Mouse (Mus musculus): ENCODE measurements around the gene Mat2a.
"Not testable (repeated sequence)": the region's sequence is repeated elsewhere in the genome, so short reads cannot be mapped to it uniquely, and the experiment has no call there.

Mat2a gene

DNA sequence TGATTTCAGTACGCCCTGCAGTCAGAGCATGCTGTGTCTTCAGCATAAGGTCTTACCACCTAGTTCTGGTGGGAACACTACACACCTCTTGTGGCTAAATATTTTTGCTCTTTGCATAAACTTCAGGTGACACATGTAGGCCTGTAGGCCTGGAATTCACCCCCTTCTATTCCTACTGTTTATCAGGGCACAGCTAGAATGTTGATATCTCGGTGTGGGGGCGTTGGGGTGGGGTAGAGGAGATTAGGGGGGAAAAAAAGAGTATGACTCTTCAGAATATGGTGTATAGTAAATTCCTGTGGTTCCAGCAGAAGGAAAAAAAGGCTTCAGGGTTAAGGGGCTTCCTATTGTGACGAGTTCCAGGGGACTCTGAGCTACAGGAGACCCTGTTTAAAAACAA is 17.2 kb upstream of the Mat2a start:
- no peak for DNase-seq (ENCODE audit: low spot score in 2 of 2)

DNA sequence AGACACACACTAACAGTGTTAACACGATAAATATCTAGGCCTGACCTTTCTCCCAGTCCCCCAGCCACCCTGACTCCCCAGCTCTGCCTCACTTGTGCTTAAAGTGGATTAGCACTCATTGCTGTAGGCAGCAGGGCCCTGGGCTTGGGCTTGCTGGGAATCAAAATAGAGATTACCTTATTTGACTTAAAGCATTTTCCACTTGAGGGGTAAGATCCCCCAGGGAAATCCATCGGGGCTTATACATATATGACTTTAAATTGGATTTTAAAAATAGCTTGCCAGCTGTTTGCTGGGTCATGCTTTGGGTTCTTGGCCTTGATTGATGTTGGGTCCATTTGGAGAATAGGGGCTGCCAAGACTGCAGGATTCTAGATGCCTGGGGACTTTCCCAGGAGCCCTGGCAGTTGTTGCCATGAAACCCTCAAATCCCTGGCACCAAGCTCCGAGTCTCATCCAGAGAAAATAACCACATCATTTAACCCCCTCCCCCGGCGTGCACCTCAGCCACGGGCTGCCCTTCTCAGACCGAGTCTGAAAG is 15.5 kb upstream of the Mat2a start:
- DNase-seq (ENCODE audit: low spot score in 2 of 2): no peak

DNA sequence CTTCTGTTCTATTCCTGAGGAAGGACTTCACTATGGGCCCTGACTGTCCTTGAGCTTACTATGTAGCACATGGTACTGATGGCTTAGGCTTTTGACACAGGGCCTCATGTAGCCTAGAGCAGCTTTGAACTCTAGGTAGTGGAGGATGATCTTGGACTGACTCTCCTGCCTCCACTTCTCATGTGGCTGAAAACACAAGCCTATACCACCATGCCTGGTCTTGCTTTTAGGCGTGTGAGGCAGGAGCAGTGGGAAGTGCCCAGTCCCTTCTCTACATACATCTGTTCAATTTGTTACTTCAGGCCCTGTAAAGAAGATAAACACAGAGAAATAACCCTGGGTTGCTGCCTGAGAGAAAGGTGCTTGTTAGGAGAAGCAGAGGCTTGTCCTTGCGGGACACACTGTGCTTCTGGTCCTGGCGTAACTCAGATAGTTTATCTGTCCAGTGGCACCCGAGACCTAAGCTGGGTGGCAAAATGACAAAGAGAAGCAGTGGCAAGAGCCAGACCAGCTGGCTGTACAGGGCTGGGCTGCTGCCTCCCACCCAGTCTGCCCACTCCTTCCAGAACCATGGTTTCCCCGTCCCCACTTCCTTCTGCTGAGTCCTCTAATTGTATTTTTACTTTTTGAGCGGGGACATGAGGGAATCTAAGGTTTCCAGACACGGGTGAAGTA is 14.9 kb upstream of the Mat2a start:
- no peak for DNase-seq (ENCODE audit: low spot score in 2 of 2)

DNA sequence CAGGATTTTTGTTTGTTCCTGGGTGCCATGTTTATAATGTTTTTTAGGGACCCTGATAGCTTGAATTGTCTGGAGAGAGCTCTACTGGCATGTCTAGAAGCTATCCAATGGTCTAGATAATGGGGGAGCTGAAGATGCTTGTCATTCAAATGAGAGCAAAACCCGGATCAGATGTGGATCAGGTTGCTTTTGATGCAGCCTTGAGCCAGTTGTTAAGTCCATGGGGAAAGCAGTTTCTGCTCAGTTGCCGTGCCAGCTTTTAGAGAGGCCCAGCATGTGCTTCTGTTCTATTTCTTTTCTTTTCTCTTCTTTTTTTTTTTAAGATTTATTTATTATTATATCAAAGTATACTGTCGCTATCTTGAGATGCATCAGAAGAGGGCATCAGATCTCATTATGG is 14.2 kb upstream of the Mat2a start:
- DNase-seq (ENCODE audit: low spot score in 2 of 2): no peak

DNA sequence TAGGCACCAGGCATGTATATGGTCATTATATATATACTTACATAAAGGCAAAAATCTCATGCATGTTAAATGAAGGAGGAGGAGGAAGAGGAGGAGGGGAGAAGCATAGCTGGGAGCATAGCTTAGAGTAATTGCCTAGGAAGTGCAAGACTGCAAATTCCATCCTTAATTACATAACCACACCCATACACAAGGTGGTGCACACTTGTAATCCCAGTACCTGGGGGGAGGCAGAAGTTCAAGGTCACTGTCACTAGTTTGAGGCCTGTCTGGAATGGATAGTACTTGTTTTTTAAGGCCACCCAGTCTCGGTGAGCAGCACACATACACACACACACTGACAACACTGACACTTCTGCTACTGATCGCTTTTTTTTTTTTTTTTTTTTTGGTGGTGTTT is 13.0 kb upstream of the Mat2a start:
- no peak for DNase-seq (ENCODE audit: low spot score in 2 of 2)

DNA sequence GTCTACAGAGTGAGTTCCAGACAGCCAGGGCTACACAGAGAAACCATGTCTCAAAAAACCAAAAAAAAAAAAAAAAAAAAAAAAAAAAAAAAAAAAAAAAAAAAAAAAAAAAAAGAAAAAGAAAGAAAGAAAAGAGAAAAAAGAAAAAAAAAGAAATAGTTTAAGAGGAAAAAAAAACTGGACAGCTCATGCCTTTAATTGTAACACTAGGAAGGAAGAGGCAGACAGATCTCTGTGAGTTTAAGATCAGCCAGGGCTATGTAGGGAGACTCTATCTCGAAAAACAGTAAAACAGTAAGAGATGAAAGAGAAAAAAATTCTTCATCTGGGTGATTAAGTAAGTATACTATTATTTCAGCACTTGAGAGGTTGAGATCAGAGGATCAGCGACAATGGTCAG is 12.4 kb upstream of the Mat2a start:
- DNase-seq (ENCODE audit: low spot score in 2 of 2): not testable (repeated sequence)

DNA sequence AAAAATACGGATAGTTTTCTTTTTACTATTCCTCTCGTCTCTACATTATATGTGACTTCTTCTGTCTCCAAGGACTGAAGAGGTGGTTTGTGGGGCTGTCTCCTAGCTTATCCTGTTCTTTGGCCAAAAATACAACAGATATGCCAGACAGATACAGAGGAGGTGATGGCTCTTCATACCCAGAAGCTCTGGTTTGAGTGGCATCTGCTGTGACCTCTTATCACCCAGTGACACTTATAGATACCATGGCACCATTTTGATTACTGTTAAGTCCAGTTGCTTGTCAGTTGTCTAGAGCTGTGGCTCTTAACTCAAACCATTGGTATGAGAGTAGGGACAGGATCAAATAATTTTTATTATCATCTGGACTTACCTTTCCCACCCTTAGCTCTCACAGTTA is 8.1 kb upstream of the Mat2a start:
- no peak for DNase-seq (ENCODE audit: low spot score in 2 of 2)

DNA sequence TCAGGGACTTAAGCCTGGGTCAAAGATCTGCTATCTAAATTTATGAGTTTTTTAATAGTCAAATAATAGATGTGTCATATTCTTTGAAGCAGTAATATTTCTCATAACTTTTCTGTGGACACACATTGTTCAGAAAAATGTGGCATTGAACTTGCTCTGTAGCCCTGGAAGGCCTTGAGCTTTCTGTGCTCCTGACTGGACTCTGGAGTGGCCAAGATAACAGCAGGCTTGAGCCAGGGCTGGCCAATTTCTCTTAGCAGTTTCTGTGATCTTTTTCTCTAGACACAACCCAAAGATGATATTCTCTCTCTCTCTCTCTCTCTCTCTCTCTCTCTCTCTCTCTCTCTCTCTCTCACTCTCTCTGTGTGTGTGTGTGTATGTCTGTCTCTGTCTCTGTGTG is 5.7 kb upstream of the Mat2a start:
- no peak for DNase-seq (ENCODE audit: low spot score in 2 of 2)

DNA sequence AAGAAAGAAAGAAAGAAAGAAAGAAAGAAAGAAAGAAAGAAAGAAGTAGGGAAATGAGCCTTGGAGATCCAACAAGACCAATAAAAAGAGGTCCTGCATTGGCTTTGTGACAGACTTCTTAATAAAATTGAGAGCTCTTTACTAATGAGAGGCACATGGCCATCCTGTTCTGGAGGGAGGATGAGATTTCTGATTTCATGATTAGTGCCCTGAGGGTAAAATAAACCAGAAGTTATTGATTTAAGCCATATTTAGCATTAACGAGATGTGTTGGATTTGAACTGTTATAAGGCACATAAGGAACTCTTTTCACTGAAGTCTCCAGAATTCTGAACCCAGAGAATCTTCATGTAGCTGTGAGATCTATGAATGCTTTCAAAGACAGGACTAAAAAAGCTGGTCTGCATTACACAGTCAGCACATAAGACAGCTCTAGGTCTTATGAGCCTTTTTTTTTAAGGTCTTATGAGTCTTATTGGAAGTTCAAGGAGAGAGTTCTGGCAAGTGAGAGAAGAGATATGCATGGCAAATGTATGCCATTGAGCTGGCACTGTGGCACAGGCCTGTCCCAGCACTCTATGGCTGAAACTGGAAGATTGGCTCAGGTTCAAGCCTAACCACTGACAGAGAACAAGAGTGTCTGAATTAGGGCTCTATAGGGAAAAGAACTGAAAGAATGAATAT is 3.7 kb upstream of the Mat2a start:
- DNase-seq (ENCODE audit: low spot score in 2 of 2): no peak

DNA sequence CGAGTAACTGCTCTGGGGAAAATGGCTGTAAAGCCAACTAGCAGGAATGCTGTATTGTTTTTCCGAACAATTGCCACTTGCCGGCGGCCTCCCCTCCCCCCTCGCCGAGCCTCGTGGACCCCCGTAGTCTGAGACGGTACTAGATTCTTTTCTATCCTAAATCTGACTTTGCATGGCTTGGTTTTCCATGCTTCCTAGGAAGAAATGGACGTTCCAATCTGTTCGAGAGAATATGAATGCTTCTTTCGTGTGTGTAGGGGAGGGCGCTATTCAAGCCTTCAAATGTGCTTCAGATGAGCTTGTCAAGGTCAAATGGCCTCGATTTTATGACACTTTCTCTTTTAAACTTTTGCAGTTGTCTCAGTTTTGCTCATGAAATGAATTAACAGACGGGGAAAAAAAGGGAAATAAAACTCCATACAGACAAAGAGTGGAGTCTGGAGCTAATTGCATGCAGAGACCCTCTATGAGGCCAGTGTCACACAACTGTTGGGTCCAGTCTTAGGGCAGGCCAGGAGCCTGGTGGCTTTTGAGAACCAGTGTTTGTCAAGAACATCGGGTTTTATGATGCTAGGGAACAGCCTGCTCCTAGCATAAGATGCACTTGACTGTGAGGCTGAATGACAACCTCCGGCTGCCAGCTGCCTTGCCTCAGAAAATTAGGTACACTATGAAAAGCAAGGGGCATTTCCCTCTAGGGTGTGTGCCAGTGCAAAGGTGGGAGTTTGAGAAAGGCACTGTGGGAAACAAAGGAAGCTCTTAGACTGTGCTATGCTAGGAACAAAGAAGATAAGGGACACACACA is 1.0 kb upstream of the Mat2a start:
- no peak for DNase-seq (ENCODE audit: low spot score in 2 of 2)

DNA sequence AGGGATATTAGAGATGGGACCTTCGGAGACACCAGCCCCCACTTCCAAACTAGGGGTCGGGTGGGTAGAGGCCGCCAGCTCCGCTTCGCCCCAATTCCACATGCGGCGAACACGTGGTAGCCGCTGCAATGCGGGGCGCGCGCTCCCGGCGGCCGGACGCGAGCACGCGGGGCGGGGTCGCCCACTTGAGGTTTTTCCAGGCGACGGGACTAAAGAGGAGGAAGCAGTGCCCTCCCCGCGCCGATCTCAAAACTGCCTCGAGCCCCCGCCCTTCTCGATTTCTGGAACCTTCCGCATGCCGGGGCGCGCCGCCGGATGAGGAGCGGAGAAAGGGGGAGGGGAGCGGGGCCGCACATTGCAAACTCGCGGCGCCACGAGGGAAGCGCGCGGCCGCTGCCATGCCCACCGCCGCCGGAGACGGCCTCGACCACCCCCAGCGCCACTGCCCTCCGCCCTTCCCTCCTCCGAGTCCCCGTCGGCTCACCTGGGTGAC is 450 bp downstream of the Mat2a start:
- peak; percentile 62 to 84 for DNase-seq (ENCODE audit: low spot score in 2 of 2)

DNA sequence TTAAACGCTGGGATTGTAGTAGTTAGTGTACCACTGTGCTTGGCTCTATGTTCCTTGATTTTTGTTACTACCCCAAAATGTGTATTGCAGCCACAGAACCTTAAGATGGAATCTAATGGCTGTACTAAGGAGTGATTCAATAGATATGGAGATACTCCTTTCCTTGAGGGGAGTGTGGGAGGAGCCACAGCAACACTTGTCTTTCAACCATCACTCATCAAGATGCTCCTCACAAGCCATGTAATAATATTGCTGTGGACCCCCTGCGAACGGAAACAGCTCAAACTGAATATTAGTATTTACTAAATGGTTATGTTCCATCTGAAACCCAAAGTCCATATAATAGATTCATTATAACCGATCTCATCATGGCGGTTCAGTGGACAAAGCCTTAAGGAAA is 1.1 kb downstream of the Mat2a start:
- DNase-seq (ENCODE audit: low spot score in 2 of 2): no peak

DNA sequence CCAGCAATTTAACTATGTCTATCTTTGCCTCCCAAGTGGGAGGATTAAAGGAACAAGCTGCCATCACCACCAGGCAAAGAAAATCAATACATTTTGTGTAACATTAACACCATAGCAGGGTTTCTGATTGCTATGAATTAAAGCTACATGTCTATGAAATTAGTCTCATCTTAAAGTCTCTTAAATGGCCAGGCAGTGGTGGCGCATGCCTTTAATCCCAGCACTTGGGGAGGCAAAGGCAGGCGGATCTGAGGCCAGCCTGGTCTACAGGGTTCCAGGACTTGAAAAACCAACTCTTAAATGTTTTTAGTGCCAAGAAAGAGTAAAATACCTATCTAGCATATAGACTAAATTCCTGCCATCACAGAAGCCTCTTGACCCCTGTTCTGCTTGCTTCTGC is 7.2 kb downstream of the Mat2a start:
- DNase-seq (ENCODE audit: low spot score in 2 of 2): no peak

DNA sequence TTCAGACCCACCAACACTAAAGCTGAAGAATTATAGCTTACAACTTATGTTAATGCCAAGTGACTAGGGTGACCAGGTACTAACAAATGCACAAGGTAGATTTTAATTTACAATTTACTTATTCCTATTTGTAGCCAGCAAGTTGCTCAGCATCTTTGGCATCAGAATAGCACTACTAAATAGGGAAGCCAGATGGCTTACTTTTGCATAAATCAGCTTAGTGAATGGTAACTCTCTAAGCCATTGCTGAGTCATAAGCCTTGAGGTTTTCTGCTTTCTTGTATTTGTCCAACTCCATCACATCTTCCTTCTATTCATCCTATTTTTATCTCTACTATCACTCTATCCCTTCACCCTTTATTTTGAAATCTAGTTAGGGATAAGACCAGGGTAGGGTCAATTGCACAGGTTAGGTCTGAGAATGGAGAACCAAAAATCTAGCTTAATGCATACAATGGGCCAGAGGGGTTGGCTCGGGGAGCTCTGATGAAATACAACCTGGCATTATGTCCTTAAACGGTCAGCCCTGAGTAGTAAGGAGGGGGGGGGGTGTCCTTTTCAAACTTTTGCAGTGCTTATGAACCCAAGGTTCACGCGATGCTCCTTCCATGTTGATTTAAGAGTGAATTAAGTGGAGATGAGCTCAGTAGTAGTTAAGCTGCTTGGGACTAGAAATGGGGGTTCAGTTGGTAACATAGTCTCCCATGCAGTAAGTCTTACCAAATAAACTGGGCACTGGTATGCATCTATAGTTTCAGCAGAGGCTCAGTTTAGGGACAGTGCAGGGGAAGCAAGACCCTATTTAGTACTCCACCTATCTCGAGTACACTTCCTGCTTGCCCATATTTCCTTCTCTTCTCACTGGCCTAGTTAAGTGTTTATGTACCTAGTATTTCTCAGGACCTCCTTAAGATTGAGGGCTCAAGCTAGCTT is 8.1 kb downstream of the Mat2a start:
- DNase-seq (ENCODE audit: low spot score in 2 of 2): no peak

DNA sequence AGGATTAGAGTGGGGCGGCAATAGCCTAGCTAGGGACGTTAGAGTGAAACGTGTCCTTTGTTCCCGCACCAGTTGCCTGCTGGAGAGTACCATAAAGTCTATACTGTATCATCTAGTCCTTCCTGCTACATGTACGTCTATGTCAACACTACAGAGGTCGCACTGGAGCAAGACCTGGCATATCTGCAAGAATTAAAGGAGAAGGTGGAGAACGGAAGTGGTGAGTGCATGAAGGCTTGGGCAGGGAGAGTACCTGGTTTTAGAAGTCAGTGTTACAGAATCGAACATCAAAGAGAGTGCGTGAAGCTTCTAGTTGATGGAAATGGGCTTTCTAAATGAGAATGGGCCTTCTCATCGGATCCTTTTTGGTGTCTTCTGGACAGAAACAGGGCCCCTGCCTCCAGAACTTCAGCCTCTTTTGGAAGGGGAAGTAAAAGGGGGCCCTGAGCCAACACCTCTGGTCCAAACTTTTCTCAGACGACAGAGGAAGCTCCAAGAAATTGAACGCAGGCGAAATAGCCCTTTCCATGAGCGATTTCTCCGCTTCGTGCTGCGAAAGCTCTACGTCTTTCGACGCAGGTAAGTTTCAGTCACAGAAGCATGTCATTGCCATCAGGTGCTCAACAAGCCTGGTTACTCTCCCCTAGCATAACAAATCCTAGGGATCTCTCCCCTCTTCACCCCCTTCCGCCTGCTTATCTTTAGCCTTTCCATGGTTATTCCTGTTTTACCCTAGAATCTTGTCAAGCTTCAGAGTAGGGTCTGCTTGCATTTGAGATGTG is 10.1 kb downstream of the Mat2a start:
- DNase-seq (ENCODE audit: low spot score in 2 of 2): no peak

DNA sequence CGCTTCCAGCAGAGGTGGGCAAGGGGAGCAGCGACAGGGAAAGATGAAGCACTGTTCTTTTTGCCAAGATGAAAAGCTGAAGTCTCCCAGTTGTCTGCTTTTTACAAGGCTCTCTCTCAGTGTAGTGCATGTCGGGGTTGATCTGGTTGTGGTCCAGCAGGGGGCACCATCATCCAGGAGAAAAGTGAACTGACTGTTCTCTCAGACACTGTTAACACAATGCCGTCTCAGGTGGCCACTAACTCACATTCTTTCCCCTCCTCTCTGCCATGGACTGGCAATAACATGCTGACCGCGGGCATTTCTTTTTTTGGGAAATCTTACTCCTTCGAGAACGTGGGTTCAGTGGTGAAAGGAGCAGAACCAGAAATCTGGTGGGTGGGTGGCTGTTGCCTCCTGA is 11.3 kb downstream of the Mat2a start:
- DNase-seq (ENCODE audit: low spot score in 2 of 2): peak; percentile 47 to 77

DNA sequence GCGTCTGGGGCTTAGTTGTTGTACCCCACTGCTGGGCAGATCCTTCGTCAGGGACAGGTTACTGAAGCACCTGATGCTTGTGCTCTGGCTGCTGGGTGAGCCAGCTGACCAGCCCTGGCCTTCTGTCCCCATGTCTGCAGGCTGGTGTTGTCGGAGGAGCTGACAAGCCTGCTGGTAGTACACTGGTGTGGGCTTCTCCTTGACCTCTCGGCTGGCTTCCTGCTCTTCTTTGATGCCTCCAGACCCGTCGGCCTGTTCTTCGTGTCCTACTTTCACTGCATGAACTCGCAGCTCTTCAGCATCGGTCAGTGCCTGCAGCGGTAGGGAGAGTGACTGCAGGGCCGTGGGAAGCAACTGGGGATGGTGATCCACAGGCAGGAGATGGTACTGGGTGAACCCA is 13.7 kb downstream of the Mat2a start:
- DNase-seq (ENCODE audit: low spot score in 2 of 2): no peak

DNA sequence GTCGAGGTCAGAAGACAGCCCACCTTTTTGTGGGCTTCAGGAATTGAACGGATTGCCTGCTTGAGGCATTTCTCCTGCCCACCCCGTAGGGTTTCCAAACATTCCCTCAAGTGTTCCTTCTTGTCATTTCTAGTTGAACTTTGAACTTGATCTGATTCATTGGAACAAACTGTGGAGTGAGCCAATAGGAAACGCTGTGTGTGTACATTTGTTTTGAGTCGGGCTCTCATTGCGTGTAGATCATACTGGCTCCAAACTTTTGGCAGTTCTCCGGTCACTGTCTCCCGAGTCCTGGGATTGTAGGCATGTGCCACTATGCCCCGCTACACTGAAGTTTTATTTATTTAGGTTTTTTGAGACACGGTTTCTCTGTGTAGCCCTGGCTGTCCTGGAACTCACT is 18.5 kb downstream of the Mat2a start:
- DNase-seq (ENCODE audit: low spot score in 2 of 2): no peak

DNA sequence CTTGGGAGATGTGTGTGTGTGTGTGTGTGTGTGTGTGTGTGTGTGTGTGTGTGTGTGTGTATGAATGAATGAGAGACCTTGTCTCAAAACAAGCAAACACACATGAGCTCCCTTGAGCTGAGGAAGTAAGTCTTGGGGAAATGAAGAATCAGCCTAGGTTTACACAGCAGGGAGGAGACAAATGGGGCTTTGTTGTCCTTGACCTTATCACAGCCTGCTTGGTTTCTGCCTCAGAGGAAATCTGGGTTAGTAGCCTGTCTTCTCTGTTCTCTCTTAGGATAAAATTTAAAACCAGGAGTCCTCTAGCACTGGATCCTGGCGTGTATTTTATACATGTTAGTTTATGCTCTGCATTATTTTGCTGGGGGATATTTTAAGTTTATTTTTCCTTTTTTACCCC is 19.6 kb downstream of the Mat2a start:
- DNase-seq (ENCODE audit: low spot score in 2 of 2): no peak

DNA sequence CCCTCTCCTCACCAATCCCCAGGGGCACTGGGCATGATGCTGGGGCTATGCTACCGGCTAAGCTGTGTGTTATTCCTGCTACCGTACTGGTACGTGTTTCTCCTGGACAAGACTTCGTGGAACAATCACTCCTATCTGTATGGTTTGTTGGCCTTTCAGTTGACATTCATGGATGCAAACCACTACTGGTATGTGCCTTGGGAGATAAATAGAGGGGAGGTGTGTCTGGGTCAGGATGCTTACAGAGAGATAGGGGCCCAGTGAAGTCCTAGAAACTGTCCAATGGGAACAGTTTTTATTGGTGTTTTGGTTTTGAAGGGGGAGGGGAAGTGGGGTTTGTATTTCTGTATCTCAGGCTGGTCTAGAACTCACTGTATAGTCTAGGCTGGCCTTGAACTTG is 21.1 kb downstream of the Mat2a start:
- DNase-seq (ENCODE audit: low spot score in 2 of 2): no peak

Measured in natural killer cell, adult 2 months (primary cell).